Mouse (Mus musculus): ENCODE measurements around the gene Tex46.

Tex46 gene

GRCm38 (mm10) chr4:136631237-136631994 lies 21.2 kb downstream of the Tex46 start:
- DNase-seq (ENCODE audit: low spot score in 2 of 2), result no peak

GRCm38 (mm10) chr4:136635995-136636394 lies 25.8 kb downstream of the Tex46 start:
- DNase-seq (ENCODE audit: low spot score in 2 of 2), result no peak

- no peak for DNase-seq (ENCODE audit: low spot score in 2 of 2)
These were observed 26.3 kb downstream of the Tex46 start for GRCm38 (mm10) chr4:136636511-136636910.

DNA sequence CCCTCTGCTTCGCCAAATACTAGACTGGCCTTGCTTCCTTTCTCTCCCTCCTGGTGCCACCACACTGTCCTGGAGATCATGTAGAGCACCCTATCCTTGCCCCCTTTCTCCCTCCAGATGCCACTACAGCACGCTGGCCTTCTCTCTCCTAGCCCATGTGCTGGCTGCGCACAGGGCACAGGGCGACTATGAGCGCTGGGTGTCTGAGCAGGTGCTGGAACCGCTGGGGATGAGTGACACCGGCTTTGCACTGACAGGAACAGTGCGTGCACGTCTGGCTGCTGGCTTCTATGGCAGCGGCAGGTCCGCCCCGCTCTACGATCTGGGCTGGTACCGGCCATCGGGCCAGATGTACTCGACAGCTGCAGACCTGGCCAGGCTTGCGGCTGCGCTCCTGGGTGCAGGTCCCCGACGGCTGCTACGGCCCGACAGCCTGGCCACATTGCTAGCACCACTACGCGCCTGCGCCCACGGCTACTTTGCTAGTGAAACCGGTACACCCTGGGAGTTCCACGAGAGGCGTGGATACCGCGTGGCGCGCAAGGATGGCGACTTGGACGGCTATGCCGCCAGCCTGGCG lies 26.8 kb downstream of the Tex46 start:
- no peak for DNase-seq (ENCODE audit: low spot score in 2 of 2)

- no peak for DNase-seq (ENCODE audit: low spot score in 2 of 2)
These were observed 27.5 kb downstream of the Tex46 start for GRCm38 (mm10) chr4:136637563-136638229.

DNA sequence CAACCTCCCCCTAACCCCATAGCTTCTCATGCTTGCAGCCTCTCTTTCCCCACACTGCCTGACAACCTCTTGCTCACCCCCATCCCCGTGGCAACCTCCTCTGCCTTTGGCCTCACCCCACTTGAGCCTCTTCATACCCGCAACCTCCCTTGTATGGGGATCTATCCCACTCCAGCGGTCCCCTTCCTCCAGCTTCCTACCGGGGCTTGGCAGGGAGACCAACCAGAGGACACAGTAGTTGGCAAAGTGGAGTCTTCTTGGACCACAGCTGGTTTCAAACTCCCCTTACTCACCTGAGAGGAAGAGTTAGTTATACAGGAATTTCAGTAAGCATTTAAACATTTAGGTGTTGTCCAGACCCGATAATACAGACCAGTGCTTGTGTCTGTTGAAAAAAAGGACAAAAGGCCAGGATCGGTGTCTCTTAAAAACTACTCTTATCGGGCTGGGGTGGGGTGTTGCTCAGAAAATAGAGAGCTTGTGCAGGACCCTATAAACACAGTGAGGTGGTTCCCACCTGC lies 28.1 kb downstream of the Tex46 start:
- no peak for DNase-seq (ENCODE audit: low spot score in 2 of 2)

DNA sequence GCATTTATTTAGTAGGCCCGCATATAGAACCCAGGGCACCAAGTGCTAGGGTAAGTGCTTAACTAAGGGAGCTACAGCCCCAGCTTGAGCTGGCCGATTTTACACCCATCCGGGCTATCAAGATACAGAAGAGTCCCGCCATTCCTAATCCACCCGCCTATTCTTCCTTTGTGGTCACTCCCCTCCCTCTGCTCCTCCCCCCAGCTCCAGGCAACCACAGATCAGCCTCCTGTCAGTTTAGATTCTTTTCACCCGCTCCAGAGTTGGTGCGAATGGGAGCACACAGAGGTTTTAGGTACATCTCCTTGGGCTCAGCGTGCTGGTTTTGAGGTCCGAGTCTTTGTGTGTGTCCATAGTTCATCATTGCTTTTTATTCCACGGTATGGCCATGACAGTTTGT lies 28.7 kb downstream of the Tex46 start:
- DNase-seq (ENCODE audit: low spot score in 2 of 2), result no peak

- peak; percentile 75 to 91 for DNase-seq (ENCODE audit: low spot score in 2 of 2)
These were observed 38.8 kb downstream of the Tex46 start for GRCm38 (mm10) chr4:136648922-136649479.

GRCm38 (mm10) chr4:136649480-136650196 lies 39.4 kb downstream of the Tex46 start:
- no peak for DNase-seq (ENCODE audit: low spot score in 2 of 2)

GRCm38 (mm10) chr4:136650261-136650660 lies 40.0 kb downstream of the Tex46 start:
- DNase-seq (ENCODE audit: low spot score in 2 of 2), result no peak

- no peak for DNase-seq (ENCODE audit: low spot score in 2 of 2)
These were observed 41.1 kb downstream of the Tex46 start for GRCm38 (mm10) chr4:136651357-136651811.

DNA sequence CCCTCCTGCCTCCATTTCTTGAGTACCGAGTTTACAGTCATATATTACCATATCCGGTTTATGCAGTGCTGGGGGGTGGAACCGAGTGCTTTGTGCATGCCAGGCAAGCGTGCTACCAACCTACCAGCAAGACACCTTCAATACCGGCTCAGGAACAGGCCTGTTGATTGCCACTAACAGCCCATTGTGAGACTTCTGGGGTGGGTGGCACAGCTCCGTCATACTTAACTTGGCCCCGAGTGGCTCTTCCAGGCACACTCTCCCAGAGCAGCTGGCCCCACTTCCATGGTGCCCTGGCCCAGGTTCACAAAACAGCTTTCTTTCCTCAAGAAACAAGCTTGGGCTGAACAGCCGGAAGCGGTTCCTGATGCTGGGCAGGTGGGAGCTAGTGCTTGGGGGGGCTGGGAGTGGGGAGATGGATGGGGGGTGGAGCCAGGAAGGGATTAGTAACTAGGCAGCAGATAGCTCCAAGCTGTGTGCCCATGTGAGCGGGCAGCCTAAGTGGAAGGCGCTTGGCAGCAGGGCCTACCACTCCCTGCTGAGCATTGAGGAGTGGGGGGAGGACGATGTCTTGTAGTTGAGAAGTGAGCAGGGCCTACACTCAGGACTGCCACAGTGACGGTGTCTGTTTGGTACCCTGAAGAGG lies 41.8 kb downstream of the Tex46 start:
- DNase-seq (ENCODE audit: low spot score in 2 of 2), result no peak

GRCm38 (mm10) chr4:136652528-136652910 lies 42.3 kb downstream of the Tex46 start:
- no peak for DNase-seq (ENCODE audit: low spot score in 2 of 2)

- DNase-seq (ENCODE audit: low spot score in 2 of 2), result no peak
These were observed 42.8 kb downstream of the Tex46 start for GRCm38 (mm10) chr4:136653019-136653418.

DNA sequence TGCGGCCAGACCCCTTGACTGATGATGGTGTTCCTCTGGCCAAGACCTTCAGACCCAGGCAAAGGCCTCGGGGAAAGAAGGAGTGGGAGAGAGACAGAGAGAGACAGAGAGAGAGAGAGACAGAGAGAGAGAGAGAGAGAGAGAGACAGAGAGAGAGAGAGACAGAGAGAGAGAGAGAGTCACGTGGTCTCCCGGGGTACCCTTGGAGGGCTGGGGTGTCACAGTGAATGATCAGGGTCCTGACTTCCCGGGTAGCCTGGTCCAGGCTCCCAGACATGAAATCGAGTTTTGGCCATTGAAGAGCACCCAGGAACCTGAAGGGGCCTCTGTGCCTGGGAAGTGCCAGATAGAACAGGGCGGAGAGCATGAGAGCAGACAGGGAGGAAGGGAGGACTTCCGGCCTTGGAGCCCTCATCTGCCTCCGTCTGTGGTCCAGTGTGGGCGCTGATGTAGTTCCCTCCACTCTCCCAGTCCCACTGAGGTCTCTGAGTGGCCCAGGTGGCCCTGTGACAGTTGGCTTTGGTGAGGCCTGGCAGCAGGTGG lies 43.5 kb downstream of the Tex46 start:
- no peak for DNase-seq (ENCODE audit: low spot score in 2 of 2)

DNA sequence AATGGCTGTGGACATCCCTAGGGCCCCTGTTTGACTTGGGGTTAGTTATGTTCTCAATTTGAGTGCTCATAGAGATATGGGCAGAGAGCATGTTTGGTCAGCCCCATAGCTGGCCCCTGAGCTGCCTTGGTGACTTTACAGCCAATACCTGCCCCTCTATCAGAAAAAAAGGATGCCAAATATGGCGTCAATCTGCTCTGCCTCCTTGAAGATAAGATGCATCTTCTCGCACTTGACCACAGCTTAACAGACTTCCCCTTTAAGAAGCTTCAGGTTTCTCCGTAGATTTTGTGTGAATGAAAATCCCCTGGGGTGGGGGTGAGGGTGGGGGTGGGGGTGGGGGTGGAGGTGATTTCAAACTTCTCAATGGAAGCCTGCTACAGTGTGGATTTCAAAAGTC lies 47.7 kb downstream of the Tex46 start:
- no peak for DNase-seq (ENCODE audit: low spot score in 2 of 2)

Data from spleen, postnatal 4 days (tissue).